Mouse (Mus musculus) spleen, postnatal 36 days (tissue): ENCODE data around the gene Mdm2.
"Not testable (repeated sequence)": the region's sequence is repeated elsewhere in the genome, so short reads cannot be mapped to it uniquely, and the experiment has no call there.

Experiments used
- DNase-seq, 2 experiments: peaks; one replicate each; pipeline ENCODE4 v3.0.0; 2022; ENCODE audit warnings: low spot score in 2 of 2, mixed read lengths in 1 of 2

The Mdm2 gene

DNA sequence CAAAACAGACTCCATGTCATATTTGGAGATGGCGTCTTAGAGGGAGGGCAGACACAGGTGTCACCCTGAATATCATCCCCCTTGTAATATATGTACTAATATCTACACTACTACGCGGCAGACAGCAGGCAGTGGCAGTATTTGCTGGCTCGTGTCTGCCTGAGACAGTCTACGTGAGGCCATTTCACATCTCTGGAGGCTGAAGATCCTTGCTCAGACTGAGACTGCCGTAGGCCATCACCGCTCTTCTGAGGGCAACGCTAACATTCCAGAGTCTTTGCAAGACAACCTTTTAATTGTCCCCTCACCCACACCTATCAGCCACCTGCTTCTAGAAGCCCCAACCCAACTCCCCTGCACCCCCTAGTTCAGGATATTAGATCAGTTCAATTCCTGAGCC is 2.9 kb upstream of the Mdm2 start:
- DNase-seq = no peak

DNA sequence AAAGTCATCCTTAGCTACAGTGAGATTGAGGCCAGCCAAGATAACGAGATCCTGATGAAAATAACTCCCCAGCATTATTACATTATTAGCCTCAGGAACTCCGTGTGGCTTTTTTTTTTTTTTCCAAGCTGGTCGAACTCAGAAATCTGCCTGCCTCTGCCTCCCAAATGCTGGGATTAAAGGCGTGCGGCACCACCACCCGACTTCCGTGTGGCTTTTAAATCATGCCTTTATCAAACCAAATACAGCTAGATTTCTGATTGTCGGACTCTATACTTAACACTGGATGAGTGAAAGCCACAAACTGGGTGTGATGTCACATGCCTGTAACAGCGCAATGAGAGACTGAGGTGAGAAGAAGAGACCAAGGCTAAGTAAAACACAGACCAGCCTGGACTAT is 2.3 kb upstream of the Mdm2 start:
- DNase-seq = no peak

DNA sequence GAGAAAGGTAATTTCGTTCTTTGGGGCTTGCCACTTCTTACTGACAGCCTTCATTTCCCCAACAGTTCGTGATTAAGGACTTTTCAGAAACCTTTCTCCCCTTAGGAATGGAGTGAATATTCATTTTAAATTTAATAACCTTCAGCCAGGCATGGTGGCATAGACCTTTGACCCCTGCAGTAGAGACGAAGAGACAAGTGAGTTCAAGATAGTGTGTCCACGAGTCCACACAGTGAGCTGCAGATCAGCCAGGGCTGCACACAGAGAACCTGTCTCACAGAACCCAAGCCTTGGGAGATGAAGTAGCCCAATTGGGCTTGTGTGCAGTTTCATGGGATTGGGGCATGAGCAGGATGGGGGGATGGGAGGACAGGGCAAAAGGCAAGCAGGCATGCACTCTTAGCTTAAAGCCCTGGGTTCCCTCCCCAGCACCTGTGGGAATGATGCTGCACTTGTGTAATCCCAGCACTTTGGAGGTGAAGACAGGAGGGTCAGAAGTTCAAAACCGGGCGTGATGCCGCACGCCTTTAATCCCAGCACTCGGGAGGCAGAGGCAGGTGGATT is 1.7 kb upstream of the Mdm2 start:
- DNase-seq = no peak

DNA sequence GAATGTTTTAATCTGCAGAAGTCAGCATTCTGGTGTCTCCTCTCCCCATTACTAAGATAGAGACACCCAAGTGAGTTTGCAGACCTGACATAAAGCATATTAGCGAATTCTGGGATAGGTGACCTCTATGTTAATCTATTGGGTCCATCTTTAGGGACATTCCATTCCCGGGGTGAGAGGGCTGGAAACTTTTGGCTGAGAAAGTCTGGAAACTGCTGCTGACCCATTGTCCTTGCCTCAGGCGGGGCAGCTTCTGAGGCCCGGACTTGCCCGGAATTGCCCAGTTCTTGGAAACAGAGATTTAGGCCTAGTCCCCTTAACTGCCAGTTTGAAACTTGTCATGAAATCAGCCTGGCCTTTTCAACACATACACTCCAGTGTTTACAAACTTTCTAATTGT is 850 bp upstream of the Mdm2 start:
- DNase-seq = no peak

DNA sequence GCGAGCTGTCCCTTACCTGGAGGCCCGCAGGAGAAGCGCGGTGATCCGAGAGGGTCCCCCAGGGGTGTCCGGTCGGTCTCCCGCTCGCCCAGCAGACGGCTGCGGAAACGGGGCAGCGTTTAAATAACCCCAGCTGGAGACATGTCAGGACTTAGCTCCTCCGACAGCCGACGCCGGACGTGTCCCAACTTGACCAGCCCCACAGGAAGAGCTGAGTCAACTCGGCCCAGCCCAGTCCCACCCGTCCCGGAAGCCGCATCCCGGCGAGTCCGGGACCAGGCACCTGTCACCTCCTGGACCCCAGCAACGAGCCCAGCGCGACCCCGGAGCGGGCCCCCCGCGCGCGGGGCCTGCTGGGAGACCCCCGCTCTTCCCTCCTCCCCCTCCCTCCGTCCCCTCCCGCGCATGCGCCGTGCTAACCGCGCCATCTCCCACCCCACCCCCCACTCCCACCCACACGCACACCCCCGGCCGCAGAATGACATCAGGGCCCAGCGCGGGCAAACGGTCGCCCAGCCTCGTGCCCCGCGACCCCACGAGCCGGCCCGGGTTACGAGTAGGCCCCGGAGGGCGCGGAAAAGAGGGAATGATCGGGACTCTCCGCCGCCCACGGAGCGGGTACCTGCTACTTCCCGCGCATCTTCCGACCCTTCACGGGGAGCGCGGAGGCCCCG is 491 bp downstream of the Mdm2 start:
- peak; percentile 68 to 72 for DNase-seq

DNA sequence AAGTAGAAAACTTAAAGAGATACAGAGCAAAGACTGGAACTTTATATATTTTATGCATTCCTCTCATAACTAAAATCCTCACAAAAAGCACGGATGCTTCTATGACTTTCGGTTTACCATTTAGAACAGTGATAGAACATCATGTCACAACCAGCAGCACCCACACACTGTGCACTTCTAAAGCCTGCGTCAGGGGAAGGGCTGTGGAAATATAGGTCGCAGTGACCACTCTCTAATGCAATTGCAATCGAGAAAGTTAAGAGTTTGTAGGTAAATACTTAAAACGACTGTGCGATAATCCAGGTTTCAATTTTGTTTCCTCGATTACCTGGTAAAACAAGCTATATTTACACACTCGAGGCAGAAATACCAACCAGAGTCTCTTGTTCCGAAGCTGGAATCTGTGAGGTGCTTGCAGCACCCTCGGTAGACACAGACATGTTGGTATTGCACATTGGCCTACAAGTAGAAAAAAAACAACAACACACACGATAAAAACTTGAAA is 1.2 kb downstream of the Mdm2 start:
- DNase-seq = no peak

DNA sequence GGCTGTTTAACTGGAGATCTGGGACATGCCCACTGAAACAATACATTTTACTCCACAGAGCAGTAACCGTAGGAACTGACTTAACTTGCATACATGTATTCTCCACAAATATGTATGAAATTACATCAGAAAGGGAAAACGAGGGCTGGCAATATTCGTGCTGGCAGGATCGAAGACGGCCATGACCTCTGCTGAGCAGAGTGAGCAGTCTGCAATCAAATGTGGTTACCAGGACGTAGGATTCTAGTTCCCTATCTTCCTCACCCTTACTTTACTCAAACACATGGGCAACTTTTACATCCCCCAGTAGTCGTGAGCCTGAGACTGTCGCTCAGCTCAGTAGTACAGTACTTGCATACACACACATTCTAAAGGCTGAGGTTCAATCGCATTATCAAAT is 1.7 kb downstream of the Mdm2 start:
- no peak for DNase-seq

DNA sequence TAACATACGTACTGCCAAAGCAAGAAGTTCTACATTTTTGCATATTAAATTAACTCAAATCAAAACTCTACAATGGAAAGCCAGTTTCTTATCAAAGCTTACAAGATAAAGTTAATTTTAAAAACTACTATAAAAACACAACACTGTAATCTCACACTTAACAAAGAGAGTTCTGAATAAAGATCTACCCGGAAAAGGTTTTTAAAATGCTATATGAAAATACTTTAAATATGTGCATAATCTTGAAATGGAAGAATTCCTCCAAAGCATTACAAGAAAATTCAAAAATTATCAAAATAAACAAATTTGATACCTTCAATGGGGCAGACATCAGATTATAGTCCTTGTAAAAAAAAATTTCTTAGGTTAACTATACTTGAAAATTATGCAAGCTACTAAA is 2.2 kb downstream of the Mdm2 start:
- no peak for DNase-seq

DNA sequence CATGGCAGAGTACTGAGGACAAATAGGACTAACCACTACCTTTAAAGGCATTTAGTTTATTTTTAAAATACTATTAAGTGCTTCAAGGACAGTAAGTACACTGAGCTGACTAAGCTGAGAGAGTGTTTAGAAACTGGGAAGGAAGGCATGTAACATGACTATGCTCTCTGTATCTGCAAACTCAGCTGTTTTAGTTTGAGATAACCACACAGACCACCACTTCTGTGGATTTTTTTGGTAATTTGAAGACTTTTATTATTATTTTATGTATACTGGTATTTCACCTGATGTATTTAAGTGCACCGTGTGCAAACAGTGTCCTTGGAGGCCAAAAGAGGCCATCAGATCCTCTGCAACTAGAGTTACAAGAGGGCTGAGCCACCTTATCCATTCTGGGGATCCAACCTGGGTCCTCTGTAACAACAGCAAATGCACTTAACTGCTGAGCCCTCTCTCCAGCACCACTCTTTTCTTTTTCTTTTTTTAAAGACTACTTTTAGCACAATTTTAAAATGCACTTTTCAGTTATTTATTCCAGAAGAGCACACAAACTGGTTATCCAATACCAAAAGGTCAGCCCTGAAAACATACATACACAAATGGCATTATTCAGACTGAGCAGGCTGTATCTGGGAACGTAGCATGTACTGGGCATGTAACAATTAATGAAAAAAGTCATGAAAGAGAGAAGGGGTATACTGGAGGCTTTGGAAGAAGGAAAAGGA is 3.3 kb downstream of the Mdm2 start:
- no peak for DNase-seq

DNA sequence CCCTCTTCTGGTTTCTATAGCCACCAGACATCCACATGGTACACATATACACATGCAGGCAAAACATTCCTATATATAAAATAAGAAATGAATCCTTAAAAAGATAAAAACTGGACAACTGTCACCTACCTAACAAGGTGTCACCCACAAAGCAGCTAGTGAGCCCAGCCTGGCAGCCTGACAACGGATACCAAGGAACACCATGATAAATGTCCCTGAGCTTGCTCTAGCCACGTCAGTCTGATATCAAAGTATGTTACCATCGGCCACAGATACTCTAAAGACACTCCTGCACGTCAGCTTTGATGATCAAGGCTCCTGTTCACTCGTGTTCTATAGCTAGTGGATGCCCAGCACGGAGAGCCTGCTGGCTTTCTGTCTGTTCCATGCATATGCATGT is 4.1 kb downstream of the Mdm2 start:
- no peak for DNase-seq

DNA sequence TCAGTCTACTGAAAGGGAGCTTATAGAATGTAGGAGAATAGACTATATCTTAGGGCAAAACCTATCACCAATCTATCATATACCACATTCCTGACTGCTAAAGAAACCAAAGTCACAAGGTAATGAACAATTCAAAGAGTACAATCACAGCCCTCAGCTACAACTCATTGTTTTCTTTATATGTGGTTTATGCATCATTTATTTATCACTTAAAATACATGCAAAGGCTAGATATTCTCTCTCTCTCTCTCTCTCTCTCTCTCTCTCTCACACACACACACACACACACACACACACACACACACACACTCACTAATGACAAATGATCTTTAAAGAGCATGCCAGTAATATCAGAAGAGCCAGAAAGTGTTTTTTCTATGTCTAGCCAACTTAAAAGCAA is 4.8 kb downstream of the Mdm2 start:
- no peak for DNase-seq

DNA sequence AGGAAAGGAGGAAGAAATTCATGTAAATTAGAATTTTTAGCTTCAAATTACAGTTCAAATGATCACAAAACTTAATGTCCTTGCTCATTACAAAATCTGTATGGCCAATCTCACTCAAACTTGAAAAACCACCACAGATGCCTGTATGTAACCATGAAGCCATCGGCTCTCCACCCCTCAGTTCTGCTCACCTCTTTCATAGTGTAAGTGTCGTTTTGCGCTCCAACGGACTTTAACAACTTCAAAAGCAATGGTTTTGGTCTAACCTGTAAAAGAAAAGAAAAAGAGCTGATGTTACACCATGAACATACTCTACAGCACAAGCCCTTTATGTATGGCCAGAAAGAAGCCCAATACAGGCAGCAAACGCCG is 5.6 kb downstream of the Mdm2 start:
- DNase-seq = no peak

DNA sequence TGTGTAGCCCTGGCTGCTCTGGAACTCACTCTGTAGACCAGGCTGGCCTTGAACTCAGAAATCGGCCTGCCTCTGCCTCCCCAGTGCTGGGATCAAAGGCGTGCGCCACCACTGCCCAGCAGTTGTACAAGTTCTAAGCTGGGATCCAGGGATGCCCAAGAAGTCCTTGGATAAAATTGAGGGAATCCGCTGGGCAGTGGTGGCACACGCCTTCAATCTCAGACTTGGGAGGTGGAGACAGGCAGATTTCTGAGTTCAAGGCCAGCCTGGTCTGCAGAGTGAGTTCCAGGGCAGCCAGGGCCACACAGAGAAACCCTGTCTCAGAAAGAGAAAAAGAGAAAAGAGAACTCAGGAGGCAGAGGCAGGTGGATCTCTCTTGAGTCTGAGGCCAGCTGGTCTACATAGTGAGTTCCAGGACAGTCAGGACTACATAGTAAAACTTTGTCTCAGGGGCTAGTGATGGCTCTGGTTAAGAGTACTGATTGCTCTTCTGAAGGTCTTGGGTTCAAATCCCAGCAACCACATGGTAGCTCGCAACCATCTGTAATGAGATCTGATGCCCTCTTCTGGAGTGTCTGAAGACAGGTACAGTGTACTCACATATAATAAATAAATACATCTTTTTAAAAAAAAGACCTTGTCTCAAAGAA is 6.1 kb downstream of the Mdm2 start:
- DNase-seq = not testable (repeated sequence)

DNA sequence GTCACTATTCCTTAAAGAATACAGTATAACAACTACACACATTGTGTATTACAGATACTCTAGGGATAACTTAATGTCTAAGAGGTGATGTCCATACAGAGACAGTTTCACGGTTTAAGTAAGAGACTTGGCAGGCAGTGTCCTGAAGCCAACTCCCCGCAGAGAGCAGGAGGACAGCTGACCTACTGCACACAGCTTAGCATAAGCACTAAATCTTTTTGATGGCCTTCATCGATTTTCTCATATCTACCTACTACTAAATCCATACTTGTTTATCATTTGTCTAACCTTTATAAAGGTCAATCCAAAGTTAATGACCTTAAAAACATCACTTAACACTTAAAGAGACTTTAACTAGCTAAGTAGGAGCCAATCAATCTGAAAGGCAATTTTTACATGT is 7.1 kb downstream of the Mdm2 start:
- DNase-seq = no peak

DNA sequence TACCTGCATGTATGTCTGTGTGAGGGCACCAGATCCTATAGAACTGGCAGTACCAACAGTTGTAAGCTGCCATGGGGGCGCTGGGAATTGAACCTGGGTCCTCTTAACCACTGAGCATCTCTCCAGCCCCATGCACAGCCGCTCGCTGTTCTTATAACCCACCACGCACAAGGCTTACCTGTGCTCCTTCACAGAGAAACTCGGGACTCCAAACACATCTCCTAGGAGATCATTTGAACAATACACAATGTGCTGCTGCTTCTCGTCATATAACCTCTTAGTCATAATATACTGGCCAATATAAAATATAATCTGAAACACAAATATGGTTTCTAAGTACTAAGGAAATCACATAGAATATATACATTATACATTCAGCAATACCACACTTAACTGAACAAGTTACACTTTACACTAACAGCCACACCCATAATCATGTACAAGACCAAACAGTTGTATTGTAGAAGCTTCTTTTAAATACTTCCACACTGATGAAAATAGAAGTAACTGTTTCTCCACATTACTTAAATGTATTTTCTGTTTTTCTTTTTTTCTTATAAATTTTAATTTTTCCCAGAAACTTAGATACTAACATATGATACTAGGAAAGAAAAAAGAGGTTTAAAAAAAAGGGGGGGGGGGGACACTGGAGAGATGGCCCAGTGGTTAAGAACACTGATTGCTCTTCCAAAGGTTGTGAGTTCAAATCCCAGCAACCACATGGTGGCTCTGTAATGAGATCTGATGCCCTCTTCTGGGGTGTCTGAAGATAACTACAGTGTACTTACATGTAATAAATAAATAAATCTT is 8.3 kb downstream of the Mdm2 start:
- DNase-seq = no peak

DNA sequence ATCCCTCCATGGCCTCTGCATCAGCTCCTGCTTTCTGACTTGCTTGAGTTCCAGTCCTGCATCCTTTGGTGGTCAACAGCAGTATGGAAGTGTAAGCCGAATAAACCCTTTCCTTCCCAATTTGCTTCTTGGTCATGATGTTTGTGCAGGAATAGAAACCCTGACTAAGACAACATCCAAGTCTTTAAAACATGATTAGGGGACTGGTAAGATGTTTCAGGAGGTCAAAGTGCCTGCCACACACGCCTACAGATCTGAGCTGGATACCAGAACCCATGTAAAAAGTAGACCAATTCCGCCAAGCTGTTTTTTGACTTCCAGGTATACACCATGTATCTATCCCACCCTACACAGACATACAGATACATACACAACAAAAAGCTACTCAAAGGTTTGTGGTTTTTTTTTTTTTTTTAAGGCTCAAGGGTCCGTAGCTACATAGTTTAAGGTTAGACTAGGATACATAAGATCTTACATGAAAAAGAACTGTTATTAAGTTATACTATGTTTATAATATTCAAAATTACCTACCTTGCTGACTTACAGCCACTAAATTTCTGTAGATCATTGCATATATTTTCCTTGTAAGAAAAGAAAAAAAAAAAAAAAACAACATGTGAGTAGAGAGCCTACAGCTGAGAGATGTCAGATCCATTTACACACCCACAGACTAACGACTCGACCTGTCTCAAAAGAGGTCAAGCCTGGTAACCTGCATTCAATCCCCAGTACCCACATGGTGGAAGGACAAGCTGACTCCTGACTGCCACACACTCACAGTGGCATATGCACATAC is 9.3 kb downstream of the Mdm2 start:
- DNase-seq = no peak

DNA sequence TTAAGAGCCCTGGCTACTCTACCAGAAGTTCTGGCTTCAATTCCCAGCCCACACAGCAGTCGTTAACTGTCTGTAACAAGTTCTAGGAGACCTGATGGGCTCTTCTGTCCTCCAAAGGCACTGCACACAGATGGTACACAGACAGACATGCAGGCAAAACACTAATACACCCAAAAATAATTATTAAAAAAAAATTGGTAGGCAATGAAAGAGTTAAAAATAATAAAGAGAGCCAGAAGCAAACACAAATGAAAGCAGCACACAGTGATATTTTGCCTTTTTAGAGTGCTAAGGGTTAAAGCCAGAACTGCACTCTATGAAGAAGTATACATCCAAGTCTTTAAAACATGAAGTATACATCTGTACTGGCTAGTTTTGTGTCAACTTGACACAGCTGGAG is 10.1 kb downstream of the Mdm2 start:
- no peak for DNase-seq

DNA sequence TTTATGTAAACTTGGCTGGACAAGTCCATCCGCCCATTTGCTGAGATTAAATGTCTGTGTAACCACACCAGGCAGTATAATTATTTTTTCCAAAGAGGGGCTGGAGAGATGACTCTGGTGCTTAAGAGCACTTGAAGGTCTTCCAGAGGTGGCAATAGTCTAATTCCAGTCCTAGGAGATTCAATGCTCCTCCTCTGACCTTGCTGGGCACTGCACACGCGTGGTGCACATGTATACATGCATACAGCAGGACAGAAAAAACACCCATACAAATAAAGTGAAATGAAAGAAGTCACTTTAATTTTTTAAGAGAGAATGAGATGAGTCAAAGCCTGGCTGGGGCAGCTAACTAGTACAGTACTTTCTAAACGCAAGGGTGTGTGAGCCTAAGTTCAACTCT is 10.6 kb downstream of the Mdm2 start:
- DNase-seq = no peak

DNA sequence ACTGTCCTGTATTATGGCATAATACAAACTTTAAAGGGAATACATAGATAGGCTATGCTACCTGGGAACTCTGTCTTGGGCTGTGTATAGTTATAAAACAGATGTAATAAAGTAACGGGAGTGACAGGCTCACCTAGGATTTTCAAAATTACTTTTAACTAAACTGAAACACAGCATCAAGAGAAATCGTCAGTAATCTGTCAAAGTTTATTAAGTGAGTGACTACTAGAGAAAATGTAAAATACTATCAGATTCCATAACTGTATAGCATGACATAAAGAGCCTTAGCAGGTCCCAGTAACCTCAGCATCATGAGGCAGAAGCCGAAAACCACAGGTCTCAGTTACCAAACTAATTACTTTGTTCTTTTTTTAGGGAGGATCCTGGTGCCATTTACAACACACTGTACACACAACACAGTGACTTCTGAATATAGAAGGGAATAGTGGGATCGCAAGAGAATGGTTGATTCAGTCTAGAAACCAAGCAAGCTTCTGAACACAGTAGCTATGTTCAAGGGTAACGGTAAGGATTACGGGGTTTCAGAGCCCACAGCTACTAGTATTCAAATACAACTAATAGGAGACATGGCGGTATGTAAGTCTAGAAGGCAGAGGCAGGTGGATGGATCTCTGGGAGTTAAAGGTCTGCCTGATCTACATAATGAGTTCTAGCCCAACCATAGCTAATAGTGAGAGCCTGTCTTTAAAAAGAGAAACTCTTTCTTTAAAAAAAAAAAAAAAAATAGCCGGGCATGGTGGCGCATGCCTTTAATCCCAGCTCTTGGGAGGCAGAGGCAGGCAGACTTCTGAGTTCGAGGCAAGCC is 12.0 kb downstream of the Mdm2 start:
- no peak for DNase-seq

DNA sequence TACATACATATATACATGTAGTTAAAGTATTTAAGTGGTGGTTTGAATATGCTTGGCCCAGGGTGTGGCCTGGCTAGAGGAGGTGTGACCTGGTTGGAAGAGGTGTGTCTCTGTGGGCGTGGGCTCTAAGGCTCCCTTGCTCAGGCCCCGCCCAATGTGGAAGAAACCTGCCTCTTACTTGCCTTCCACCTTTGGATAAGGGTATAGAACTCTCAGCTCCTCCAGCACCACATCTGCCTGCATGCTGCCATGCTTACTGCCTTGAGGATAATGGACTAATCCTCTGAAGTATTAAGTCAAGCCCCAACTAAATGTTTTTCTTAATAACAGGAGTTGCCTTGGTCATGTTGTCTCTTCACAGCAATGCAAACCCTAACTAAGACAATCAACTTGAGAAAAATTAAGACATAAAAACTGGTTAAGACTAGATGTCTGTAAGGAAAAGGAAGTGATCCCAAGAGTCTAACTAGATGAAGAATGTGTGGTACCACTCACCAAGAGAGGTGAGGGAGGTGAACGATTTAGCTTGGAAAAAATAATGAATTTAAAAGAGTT is 12.9 kb downstream of the Mdm2 start:
- no peak for DNase-seq
